Mouse (Mus musculus): ENCODE results near the gene Slc35g2.

- TF ChIP-seq CTCF (IDR thresholded peaks at IDR 0.05; ENCODE audit: control insufficient read depth, insufficient read depth, insufficient read length) (peak; percentile 8), CEBPB (IDR thresholded peaks at IDR 0.05; ENCODE audit: low read depth) (no peak)
Observed at GRCm38 (mm10) chr9:100520586-100520985, 50.3 kb downstream of the Slc35g2 start.

All from C2C12 (cell line).